Mouse (Mus musculus): ENCODE data around the gene Hhatl. TPM values are rescaled to one million over a fixed set of nuclear protein-coding genes. Genes with fewer than 3 reads are reported as not detected.

Gene Hhatl
- polyA plus RNA-seq, 1 experiment = 5.1 TPM

DNA sequence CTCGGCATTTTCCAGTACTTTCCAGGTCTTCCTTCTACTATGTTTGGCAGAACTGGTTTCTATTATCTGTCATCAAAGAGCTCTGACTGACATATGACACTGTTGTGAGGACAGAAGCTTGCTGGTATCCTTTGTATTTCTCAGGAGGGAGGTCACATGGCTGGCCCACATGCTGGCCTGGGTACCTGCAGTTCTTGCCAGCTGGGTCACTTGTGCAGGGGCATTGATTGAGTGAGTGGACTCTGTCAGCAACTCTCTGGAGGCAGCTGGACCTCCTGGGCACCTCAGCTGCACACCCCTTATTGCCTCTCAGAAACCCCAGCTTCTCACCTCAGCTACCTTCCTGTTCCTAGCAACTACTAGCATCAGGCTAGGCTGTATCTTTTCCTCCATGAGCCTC, 15.2 kb upstream of the Hhatl start:
- Histone ChIP-seq H3K27ac (ENCODE audit: insufficient read depth, low read depth, low read length) (no peak overlapping the region), H3K36me3 (ENCODE audit: control insufficient read depth, insufficient read depth, low read length) (no peaks in the 10 kb centered on the region), H3K4me1 (ENCODE audit: control insufficient read depth, insufficient read depth, insufficient read length, low read length) (no peaks in the 10 kb centered on the region), H3K27me3 (ENCODE audit: control insufficient read depth, insufficient read depth, low read length) (no peaks in the 10 kb centered on the region), H3K4me3 (ENCODE audit: low read depth, low read length) (no peak overlapping the region)
- WGBS = 64% methylated on average over 1 of the region's 1 CpGs
- TF ChIP-seq POLR2A (IDR thresholded peaks at IDR 0.05; ENCODE audit: low read depth, low read length) (no peak), CTCF (IDR thresholded peaks at IDR 0.05; ENCODE audit: extremely low read depth, insufficient read length, insufficient replicate concordance, low read depth, low read length) (no peak)

DNA sequence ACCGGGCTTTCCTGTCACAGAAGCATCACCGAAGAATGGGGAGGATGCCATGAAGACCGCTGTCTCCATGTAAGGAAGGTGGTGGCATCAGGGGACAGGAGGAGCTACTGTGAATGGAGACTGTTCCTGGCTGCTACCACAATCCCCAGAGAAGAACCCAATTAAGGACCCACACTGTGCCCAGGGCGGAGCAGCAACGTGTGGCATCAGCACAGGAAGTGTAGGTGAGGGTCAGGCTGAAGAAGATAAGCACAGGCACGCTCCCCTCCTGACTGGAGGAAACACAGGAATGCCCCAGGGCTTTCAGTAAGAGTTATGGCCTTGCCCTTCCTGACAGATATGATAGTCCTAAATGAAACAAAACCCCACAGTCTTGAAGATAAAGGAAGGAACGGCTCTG, 10.4 kb upstream of the Hhatl start:
- H3K4me1 ChIP-seq (ENCODE audit: control insufficient read depth, insufficient read depth, insufficient read length, low read length) = peaks cover 16% of the 10 kb centered on the region
- WGBS = 52% methylated on average over 7 of the region's 7 CpGs
- no peak overlapping the region for H3K27ac ChIP-seq (ENCODE audit: insufficient read depth, low read depth, low read length)
- TF ChIP-seq POLR2A (IDR thresholded peaks at IDR 0.05; ENCODE audit: low read depth, low read length) (no peak), CTCF (IDR thresholded peaks at IDR 0.05; ENCODE audit: extremely low read depth, insufficient read length, insufficient replicate concordance, low read depth, low read length) (no peak)
- H3K27me3 ChIP-seq (ENCODE audit: control insufficient read depth, insufficient read depth, low read length) = no peaks in the 10 kb centered on the region
- no peaks in the 10 kb centered on the region for H3K36me3 ChIP-seq (ENCODE audit: control insufficient read depth, insufficient read depth, low read length)
- no peak overlapping the region for H3K4me3 ChIP-seq (ENCODE audit: low read depth, low read length)

DNA sequence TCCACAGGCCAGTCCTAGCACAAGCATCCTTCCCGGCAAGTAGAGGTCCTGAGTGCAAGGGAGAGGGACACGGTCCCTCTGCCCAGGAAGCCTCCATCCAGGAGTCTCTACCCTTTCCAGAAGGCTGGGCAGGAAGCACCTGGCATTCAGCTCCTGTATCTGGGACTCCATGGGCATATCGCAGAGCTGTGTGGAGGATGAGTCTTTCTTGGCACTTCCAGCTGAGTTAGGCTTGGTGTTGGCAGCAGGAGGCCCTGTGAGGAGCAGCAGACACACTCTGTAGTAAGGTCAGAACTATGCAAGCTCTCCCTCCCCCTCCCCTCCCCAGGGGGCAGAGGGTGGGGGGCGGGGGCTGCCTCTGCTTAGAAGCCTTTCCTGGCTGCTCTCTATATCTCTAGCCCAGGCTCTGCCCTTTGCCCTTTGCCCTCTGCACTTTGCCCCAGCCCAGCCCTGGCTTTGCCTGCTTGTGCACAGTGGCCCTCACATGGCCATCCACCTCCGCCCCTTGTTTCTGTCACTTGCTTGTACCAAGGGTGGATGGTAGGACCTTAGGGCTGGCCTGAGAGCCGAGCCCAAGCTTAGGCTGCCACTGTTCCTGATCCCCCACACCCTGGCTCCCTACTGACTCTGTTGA, 6.7 kb upstream of the Hhatl start:
- H3K36me3 ChIP-seq (ENCODE audit: control insufficient read depth, insufficient read depth, low read length) = no peaks in the 10 kb centered on the region
- H3K27ac ChIP-seq (ENCODE audit: insufficient read depth, low read depth, low read length) = peak overlapping the region; percentile 70
- WGBS = 27% methylated on average over 6 of the region's 6 CpGs
- no peak for TF ChIP-seq POLR2A (IDR thresholded peaks at IDR 0.05; ENCODE audit: low read depth, low read length)
- no peak for TF ChIP-seq CTCF (IDR thresholded peaks at IDR 0.05; ENCODE audit: extremely low read depth, insufficient read length, insufficient replicate concordance, low read depth, low read length)
- H3K4me1 ChIP-seq (ENCODE audit: control insufficient read depth, insufficient read depth, insufficient read length, low read length) = peaks cover 19% of the 10 kb centered on the region
- H3K27me3 ChIP-seq (ENCODE audit: control insufficient read depth, insufficient read depth, low read length) = no peaks in the 10 kb centered on the region
- no peak overlapping the region for H3K4me3 ChIP-seq (ENCODE audit: low read depth, low read length)

DNA sequence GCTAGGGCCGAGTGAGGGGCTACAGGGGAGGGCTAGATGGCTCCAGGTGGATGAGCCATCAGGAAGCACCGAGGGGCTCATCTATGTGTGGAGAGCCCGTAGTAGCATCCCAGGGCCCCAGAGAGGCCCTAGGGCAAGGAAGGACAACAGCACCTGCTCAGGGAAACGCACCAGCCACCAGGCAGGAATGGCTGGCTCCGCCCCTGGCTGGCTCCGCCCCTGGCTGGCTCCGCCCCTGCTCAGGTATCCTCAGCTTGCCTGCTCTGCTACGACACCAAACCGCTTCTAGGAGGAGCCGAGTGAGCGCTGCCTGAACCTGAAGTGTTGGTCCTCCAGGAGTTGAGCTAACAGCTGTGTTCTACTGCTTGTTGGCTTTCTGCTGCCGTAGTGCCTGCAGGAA, 5.4 kb upstream of the Hhatl start:
- 10% methylated on average over 12 of the region's 12 CpGs for WGBS
- Histone ChIP-seq H3K4me1 (ENCODE audit: control insufficient read depth, insufficient read depth, insufficient read length, low read length) (peaks cover 19% of the 10 kb centered on the region), H3K4me3 (ENCODE audit: low read depth, low read length) (peak overlapping the region; percentile 54), H3K27me3 (ENCODE audit: control insufficient read depth, insufficient read depth, low read length) (no peaks in the 10 kb centered on the region), H3K36me3 (ENCODE audit: control insufficient read depth, insufficient read depth, low read length) (no peaks in the 10 kb centered on the region), H3K27ac (ENCODE audit: insufficient read depth, low read depth, low read length) (peak overlapping the region; percentile 54)
- TF ChIP-seq CTCF (IDR thresholded peaks at IDR 0.05; ENCODE audit: extremely low read depth, insufficient read length, insufficient replicate concordance, low read depth, low read length) = no peak
- peak; percentile 34; the same call in 1 of the 2 replicates for TF ChIP-seq POLR2A (IDR thresholded peaks at IDR 0.05; ENCODE audit: low read depth, low read length)

DNA sequence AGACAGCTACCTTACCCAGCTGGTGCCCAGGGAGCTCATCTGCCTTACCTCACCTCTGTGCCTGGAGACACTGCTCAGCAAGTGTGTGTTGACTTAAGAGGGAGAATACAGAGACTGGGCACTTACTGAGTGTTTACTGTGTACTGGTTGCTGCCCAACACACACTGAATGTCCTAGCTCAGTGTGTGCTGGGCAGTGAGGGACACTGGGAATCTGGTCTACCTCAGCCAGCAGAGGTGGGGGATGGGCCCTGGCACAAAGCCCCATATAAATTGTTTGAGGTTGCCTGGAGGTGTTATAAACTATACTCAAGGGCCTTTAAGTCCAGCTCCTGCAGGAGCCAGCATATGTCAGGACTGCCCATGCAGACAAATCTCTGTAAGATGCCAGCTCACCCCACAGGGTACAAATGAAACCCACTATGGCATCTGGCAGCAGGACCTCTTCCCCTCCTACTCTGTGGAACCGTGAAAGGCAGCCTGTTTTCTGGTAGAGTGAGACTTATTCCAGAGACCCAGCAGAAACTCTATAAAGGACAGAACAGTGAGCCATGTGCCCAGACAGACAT, 2.7 kb upstream of the Hhatl start:
- no peak overlapping the region for H3K27ac ChIP-seq (ENCODE audit: insufficient read depth, low read depth, low read length)
- TF ChIP-seq POLR2A (IDR thresholded peaks at IDR 0.05; ENCODE audit: low read depth, low read length) = no peak
- TF ChIP-seq CTCF (IDR thresholded peaks at IDR 0.05; ENCODE audit: extremely low read depth, insufficient read length, insufficient replicate concordance, low read depth, low read length) = no peak
- H3K27me3 ChIP-seq (ENCODE audit: control insufficient read depth, insufficient read depth, low read length) = no peaks in the 10 kb centered on the region
- H3K36me3 ChIP-seq (ENCODE audit: control insufficient read depth, insufficient read depth, low read length) = no peaks in the 10 kb centered on the region
- WGBS = 50% methylated on average over 1 of the region's 1 CpGs
- peaks cover 19% of the 10 kb centered on the region for H3K4me1 ChIP-seq (ENCODE audit: control insufficient read depth, insufficient read depth, insufficient read length, low read length)
- no peak overlapping the region for H3K4me3 ChIP-seq (ENCODE audit: low read depth, low read length)

DNA sequence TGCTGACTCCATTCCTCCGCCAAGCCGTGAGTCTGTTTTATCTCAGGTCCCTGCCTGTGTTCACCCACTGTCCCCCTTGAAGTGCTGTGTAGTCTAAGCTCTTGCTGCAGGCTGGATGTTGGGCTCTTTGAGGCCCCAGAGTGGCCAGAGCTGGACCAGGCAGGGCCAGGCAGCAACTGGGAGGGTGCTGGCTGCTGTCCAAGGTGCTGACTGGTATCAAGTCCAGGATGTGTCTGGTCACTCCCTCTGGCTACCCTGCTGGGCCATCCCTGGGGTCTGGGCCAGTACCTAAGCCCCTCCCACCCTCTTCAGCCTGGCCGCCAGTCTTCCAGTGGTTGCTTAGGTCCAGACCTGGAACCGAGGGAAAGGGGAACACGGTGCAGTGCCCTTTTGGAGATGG, 1.1 kb downstream of the Hhatl start:
- 15% methylated on average over 5 of the region's 5 CpGs for WGBS
- Histone ChIP-seq H3K27ac (ENCODE audit: insufficient read depth, low read depth, low read length) (no peak overlapping the region), H3K4me3 (ENCODE audit: low read depth, low read length) (no peak overlapping the region), H3K27me3 (ENCODE audit: control insufficient read depth, insufficient read depth, low read length) (no peaks in the 10 kb centered on the region), H3K36me3 (ENCODE audit: control insufficient read depth, insufficient read depth, low read length) (no peaks in the 10 kb centered on the region), H3K4me1 (ENCODE audit: control insufficient read depth, insufficient read depth, insufficient read length, low read length) (no peaks in the 10 kb centered on the region)
- TF ChIP-seq CTCF (IDR thresholded peaks at IDR 0.05; ENCODE audit: extremely low read depth, insufficient read length, insufficient replicate concordance, low read depth, low read length) (no peak), POLR2A (IDR thresholded peaks at IDR 0.05; ENCODE audit: low read depth, low read length) (no peak)

DNA sequence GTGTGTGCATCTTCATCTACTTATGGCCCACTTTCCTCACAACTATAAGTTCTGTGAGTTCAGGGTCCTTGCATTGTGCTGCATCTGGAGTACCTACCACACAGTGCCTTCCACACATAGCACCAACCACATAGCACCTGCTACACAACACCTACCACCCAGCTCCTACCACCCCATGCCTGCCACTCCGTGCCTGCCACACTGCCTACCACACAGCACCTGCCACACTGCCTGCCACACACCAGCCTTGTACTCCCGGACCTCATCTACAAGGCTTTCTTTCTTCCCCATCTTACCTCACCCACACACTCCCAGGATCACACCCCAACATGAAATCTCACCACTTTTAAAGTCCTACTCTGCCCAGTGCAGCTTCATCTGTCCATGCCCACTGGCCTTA, 5.9 kb downstream of the Hhatl start:
- 68% methylated on average over 2 of the region's 2 CpGs for WGBS

More for the DNA sequence above, 5.9 kb downstream of the Hhatl start:
- H3K36me3 ChIP-seq (ENCODE audit: control insufficient read depth, insufficient read depth, low read length) = no peaks in the 10 kb centered on the region
- no peaks in the 10 kb centered on the region for H3K27me3 ChIP-seq (ENCODE audit: control insufficient read depth, insufficient read depth, low read length)
- no peak overlapping the region for H3K27ac ChIP-seq (ENCODE audit: insufficient read depth, low read depth, low read length)
- H3K4me3 ChIP-seq (ENCODE audit: low read depth, low read length) = no peak overlapping the region
- H3K4me1 ChIP-seq (ENCODE audit: control insufficient read depth, insufficient read depth, insufficient read length, low read length) = no peaks in the 10 kb centered on the region
- no peak for TF ChIP-seq CTCF (IDR thresholded peaks at IDR 0.05; ENCODE audit: extremely low read depth, insufficient read length, insufficient replicate concordance, low read depth, low read length)
- no peak for TF ChIP-seq POLR2A (IDR thresholded peaks at IDR 0.05; ENCODE audit: low read depth, low read length)

Measured in small intestine, adult 2 months (tissue).